32 mouse cellular contexts compared by ENCODE assay signal in the genomic region with DNA sequence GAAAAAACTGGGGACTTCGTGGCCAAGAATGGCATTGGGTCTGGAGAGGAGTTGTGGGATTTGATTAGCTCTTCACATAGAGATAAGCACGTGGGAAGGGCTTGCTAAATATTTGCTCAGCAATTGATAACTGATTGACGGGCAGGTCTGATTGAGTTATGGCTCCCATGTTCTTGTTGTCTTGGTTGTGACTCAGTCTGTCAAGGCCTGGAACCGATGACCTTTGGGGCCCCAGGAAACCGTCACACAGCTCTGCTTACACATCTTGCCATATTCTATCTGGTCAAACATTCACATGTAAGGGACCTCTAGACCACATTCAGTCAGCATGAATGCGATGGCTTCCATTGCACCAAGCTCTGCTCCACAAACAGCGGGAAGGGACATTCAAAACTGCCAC. TPM values are rescaled to one million over a fixed set of nuclear protein-coding genes. Genes with fewer than 3 reads are reported as not detected.
"Had no signal": no experiment of that assay in that cellular context is flagged by ENCODE, and none has a peak within 500 bp of the region (broad histone marks: within the 10 kb centered on the region; RNA-seq: fewer than 3 reads in every experiment).

No protein-coding gene starts in this region.

- H3K36me3 ChIP-seq: heart, embryonic 10.5 days; heart, embryonic 12.5 days; hindbrain, embryonic 10.5 days; hindbrain, embryonic 12.5 days; kidney, embryonic 15.5 days; limb, embryonic 13.5 days; limb, embryonic 15.5 days; liver, embryonic 12.5 days had no signal

- H3K9ac ChIP-seq: heart, embryonic 12.5 days; hindbrain, embryonic 12.5 days; hindbrain, embryonic 14.5 days; kidney, embryonic 15.5 days; limb, embryonic 13.5 days; limb, embryonic 15.5 days; liver, embryonic 12.5 days; liver, embryonic 14.5 days had no signal

- H3K27ac ChIP-seq: gastrocnemius, adult 2 months; heart, embryonic 10.5 days; hindbrain, embryonic 10.5 days; hindbrain, embryonic 12.5 days; hindbrain, embryonic 14.5 days; kidney, embryonic 15.5 days; kidney, postnatal 0 days; limb, embryonic 13.5 days; limb, embryonic 15.5 days; liver, embryonic 12.5 days; liver, embryonic 14.5 days had no signal

- H3K4me2 ChIP-seq: heart, embryonic 12.5 days; hindbrain, embryonic 12.5 days; hindbrain, embryonic 14.5 days; kidney, embryonic 15.5 days; limb, embryonic 13.5 days; limb, embryonic 15.5 days; liver, embryonic 12.5 days had no signal

- H3K9me3 ChIP-seq: heart, embryonic 10.5 days; heart, embryonic 12.5 days; hindbrain, embryonic 10.5 days; hindbrain, embryonic 12.5 days; kidney, embryonic 15.5 days; limb, embryonic 13.5 days; limb, embryonic 15.5 days; liver, embryonic 12.5 days had no signal

- H3K4me1 ChIP-seq: heart, embryonic 12.5 days; hindbrain, embryonic 10.5 days; hindbrain, embryonic 12.5 days; kidney, embryonic 15.5 days; liver, embryonic 12.5 days had no signal

- ATAC-seq: hindbrain, embryonic 16.5 days; inflammation-experienced regulatory T-cells, adult 6 months; liver, embryonic 12.5 days had no signal

- H3K4me3 ChIP-seq: gastrocnemius, adult 2 months; heart, embryonic 10.5 days; heart, embryonic 12.5 days; hindbrain, embryonic 10.5 days; hindbrain, embryonic 12.5 days; kidney, embryonic 15.5 days; limb, embryonic 13.5 days; limb, embryonic 15.5 days; liver, embryonic 12.5 days had no signal

- DNase-seq: gastrocnemius, adult 2 months; gastrocnemius, postnatal 10 days; gastrocnemius, postnatal 25 days; heart, adult 18-20 months; heart, postnatal 10 days; heart, postnatal 4 days; kidney, adult 2 months; kidney, adult 9 months; kidney, postnatal 14 days; kidney, postnatal 36 days; layer of hippocampus, adult 9-11 months; layer of hippocampus, postnatal 36 days; left cerebral cortex, postnatal 4 days had no signal

RNA-seq across cellular contexts. Expression of gene Vipr1, which starts 15.7 kb away (rescaled TPM):
- total RNA-seq: granulocyte monocyte progenitor cell, adult 5-6 weeks had no signal

RNA-seq across cellular contexts. Expression of gene Lyzl4, which starts 16.4 kb away (rescaled TPM):
- total RNA-seq: gastrocnemius, adult 2 months; gastrocnemius, postnatal 25 days; granulocyte monocyte progenitor cell, adult 5-6 weeks; heart, adult 18-20 months; heart, adult 8-10 months; heart, postnatal 10 days; heart, postnatal 25 days; liver, adult 2 months had no signal
- polyA plus RNA-seq: heart, embryonic 10.5 days; heart, embryonic 12.5 days; heart, embryonic 14.5 days; hindbrain, embryonic 10.5 days; hindbrain, embryonic 12.5 days; inflammation-experienced regulatory T-cells, adult 6 months; kidney, embryonic 15.5 days; kidney, postnatal 0 days; limb, embryonic 11.5 days; liver, adult 2 months had no signal
